Mouse (Mus musculus) liver (tissue): ENCODE results near the gene Foxi1.
A peak's percentile ranks its signal among the peaks of the same experiment; 100 is the strongest.
"Not testable (repeated sequence)": the region's sequence is repeated elsewhere in the genome, so short reads cannot be mapped to it uniquely, and the experiment has no call there.

Source experiments
- DNase-seq: peaks from one replicate; pipeline ENCODE4 v3.0.0-alpha.2; 2020; ENCODE audit warnings: mixed read lengths

Foxi1 gene

DNA sequence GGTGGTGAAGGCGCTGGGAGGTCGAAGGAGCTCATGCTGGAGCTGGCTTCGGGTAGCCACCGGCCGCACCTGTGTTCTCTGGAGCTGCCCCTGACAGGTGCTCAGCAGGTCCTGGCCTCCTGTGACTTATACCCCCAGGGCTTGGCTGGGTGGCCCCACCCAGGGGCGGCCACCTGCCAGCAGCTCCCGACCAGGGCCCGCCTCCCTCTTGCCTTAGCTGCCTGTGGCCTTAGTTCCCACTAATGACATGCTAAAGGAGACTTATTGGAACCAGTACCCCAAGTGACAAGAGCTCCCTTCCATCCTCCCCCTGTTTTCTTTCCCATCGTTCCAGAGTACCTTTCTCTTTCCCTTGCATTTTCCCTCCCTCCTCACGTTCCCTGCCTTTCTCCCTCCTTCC is at the start of gene Foxi1:
Gene Foxi1 (minus strand): TSS at position 101 of the 400 bp plus-strand sequence.
- no peak for DNase-seq

- DNase-seq = no peak
Observed at GRCm38 (mm10) chr11:34242979-34243378, 35.1 kb upstream of the Foxi1 start.

GRCm38 (mm10) chr11:34240252-34240651 is 32.4 kb upstream of the Foxi1 start:
- DNase-seq = no peak

DNA sequence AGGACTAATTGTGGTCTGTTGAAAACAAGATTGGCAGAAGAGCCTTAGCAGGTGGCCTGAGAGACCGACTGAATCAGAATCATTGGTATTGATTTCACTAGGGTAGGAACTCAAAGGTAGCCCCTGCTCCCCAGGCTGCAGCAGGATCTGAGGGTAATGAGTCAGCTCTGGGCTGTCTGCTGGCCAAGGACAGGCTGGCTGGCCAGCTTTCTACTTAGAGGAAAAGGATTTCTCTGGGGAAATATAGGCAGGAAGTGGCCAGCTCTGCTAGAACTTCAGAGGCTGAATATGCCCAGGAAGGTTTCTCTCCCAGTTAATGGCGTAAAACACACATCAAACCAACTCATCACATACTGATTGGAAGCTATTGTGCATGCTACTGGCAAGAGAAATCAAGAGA is 31.8 kb upstream of the Foxi1 start:
- no peak for DNase-seq

GRCm38 (mm10) chr11:34236885-34237284 is 29.0 kb upstream of the Foxi1 start:
- DNase-seq = no peak

- peak; percentile 51 for DNase-seq
Observed at GRCm38 (mm10) chr11:34236091-34236759, 28.3 kb upstream of the Foxi1 start.

DNA sequence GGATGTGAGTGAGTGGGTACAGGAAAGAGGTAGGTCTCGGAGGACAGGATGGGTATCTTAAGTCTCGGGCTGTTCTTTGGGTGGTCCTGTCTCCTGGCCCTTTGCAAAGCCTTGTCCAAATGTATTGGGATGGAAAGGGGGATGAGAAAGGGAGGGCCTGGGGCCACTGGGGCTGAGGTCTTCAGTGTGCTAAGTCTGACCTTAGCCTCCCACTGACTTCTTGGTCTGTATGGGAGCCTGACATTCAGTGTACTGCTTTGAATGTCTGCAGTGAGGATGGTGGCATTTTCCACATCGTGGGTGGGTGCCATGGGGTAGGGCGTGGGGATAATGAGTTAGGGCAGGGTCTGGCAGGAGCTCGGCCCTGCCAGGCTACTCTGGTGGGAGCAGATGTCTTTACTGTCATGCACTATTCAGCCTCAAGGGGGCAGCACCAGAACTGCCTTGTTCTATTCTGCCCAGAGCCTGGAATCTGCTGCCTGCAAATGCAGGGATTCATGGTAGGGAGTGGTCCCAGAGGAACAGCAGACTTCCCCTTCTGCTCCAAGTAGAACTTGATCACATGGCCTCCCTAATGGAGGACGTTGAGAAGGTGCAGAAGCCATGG is 21.0 kb upstream of the Foxi1 start:
- peak; percentile 58 for DNase-seq

DNA sequence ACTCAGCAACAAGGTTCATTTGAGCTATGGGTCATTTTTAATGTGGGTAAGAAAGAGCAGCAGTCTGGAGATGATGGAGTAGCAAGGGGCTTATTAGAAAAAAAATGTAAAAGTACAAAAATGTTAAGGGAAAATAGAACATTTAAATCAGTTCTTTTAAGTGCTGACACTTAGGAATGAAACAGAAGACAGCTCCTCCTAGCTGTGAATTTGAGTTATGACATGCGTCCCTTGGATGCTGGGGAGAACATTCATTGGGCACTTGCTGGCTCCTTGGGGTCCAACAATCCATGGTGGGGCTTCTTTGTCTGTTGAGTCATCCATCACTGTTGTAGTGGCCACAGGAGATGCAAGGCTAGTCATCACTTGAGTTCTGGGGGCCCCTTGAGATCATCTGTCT is 19.3 kb upstream of the Foxi1 start:
- no peak for DNase-seq

DNA sequence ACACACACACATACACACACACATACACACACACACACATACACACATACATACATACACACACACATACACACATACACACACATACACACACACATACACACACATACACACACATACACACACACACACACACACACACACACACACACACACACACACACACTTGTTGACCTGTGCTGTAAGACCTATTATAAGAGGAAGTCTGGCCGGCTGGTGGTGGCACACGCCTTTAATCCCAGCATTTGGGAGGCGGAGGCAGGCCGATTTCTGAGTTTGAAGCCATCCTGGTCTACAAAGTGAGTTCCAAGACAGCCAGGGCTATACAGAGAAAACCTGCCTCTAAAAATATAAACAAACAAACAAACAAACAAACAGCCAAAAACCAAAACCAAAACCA is 12.7 kb upstream of the Foxi1 start:
- not testable (repeated sequence) for DNase-seq

DNA sequence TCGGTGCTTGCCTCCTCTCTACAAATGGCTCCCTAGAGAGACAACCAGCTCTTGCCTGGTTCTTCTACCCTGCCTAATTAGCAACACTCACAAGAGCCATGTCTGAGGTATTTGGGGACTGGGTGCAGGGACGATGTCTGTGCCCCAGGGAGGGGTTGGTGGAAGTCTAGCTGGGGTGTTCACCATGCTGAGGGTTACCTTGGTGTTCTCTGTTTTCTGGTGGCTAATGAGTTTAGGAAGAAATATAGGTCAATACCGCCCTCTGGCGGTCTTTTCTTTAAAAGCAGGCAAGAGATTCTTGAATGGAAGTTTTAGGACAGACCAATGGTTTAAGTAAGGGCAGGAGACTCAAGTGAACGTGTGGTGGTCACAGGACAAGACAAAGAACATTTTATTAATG is 5.0 kb upstream of the Foxi1 start:
- DNase-seq = peak; percentile 25

GRCm38 (mm10) chr11:34202769-34203168 is 5.1 kb downstream of the Foxi1 start:
- no peak for DNase-seq

- DNase-seq = no peak
Observed at GRCm38 (mm10) chr11:34195142-34195541, 12.7 kb downstream of the Foxi1 start.

GRCm38 (mm10) chr11:34194158-34194941 is 13.5 kb downstream of the Foxi1 start:
- no peak for DNase-seq

GRCm38 (mm10) chr11:34193658-34194057 is 14.2 kb downstream of the Foxi1 start:
- no peak for DNase-seq

DNA sequence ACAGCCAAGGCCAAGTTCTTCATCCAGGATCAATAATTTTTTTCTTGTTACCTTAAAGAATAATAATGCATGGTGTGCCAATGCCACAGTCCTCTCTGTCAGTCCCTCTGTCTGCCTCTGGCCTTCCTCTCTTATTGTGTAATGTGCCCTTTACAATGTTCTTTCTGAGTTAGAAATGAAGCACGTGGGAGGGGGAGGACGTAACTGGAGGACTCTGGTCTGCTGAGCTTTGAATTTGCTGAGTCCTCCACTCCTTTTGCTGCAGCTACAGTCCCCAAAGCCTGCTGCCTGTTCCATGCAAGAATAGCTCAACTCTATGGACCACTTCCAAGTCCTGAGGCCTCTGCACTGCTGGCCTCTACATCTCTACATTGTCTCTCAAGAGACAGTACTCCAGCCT is 23.6 kb downstream of the Foxi1 start:
- no peak for DNase-seq

- peak; percentile 6 for DNase-seq
Observed at GRCm38 (mm10) chr11:34181214-34182117, 26.4 kb downstream of the Foxi1 start.

- no peak for DNase-seq
Observed at GRCm38 (mm10) chr11:34178752-34179151, 29.1 kb downstream of the Foxi1 start.

DNA sequence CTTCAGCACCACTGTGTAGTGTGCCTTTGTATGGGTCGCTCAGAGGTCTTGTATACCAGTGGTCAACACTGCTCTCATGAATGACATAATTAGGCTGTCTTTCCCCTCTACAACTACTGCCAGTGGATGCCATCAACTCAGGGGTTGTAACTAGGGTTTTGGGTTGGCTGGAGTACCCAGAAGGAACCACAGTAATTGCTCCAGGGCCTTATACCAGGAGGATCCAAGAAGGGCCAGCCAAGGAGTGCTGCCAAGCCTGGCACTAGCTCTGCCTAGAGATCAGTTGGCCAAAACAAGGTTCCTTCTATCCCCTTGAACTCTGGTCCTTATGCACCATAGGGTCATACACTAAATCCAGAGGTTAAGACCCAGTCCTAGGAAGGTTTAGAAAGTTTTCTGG is 31.5 kb downstream of the Foxi1 start:
- DNase-seq = no peak

GRCm38 (mm10) chr11:34171221-34171620 is 36.7 kb downstream of the Foxi1 start:
- DNase-seq = no peak

- DNase-seq = no peak
Observed at GRCm38 (mm10) chr11:34169464-34169894, 38.4 kb downstream of the Foxi1 start.

- no peak for DNase-seq
Observed at GRCm38 (mm10) chr11:34166392-34166791, 41.5 kb downstream of the Foxi1 start.

- DNase-seq = no peak
Observed at GRCm38 (mm10) chr11:34165278-34165677, 42.6 kb downstream of the Foxi1 start.

GRCm38 (mm10) chr11:34158916-34159315 is 49.0 kb downstream of the Foxi1 start:
- DNase-seq = no peak
